Mouse (Mus musculus): ENCODE measurements at regions not wholly inside any gene's neighbourhood (a gene's known extent, or its start where the extent isn't known, plus 50 kb on each side); places are given as distances from the start of the nearest gene placed in this dataset.
A peak's percentile ranks its signal among the peaks of the same experiment; 100 is the strongest.

DNA sequence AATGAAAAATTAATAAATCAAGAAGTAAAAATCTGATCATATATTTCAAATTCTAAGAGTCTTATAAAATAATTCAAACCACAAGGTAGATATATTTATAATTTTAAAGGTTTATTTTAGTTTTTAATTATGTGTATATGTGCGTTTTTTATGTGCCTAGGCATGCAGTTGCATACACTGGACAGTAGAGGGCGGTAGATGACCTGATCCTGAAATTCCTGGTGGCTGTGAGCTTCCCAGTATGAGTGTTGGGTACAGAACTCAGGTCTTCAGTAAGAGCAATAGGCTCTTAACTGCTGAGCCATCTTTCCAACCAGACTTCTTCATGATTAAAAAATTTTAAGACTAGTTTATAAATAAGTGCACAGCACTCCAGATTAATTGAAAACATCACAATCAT lies 267.7 kb upstream of the Stac start:
- TF ChIP-seq ZC3H11A (IDR thresholded peaks at IDR 0.05; ENCODE audit: borderline replicate concordance, low read depth, low read length) (peak; percentile 62), MAFK (IDR thresholded peaks at IDR 0.05; ENCODE audit: insufficient read depth, low read depth, low read length) (no peak), HCFC1 (IDR thresholded peaks at IDR 0.05; ENCODE audit: borderline replicate concordance, insufficient read depth, low read length) (no peak), CHD2 (IDR thresholded peaks at IDR 0.05; ENCODE audit: low read depth, low read length) (no peak), ZNF384 (IDR thresholded peaks at IDR 0.05; ENCODE audit: low read depth, low read length) (0 out of 2 replicates have a peak, but pooled peaks have one; percentile 36)

Measured in ES-E14 (cell line).